Mouse (Mus musculus) urinary bladder, postnatal 10 days (tissue): ENCODE data around the gene Muc1.

ENCODE experiments used
- DNase-seq: peaks from one replicate; pipeline ENCODE4 v3.0.0; 2022; ENCODE audit warnings: low spot score

Gene Muc1

DNA sequence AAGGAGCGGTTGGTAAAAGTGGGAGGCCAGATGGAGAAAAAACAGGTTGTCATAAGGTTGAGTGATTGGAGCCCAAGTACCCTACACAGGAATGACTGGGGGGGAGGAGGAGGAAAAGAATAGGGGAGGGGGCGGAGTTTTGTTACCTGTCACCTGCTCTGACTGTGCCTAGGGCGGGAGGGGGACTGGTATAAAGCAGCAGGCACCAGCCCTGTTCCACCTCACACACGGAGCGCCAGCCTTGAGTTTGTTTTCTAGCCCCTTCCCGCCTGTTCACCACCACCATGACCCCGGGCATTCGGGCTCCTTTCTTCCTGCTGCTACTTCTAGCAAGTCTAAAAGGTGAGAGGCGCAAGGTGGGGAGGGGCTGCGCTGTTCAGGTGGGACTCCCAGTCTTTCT lies at the start of gene Muc1:
Muc1 (plus strand) TSS at position 222 of the 400 bp plus-strand sequence.
- no peak for DNase-seq

- no peak for DNase-seq
Observed at GRCm38 (mm10) chr3:89181749-89182500, 46.9 kb upstream of the Muc1 start.

- DNase-seq = no peak
Observed at GRCm38 (mm10) chr3:89182531-89183057, 46.3 kb upstream of the Muc1 start.

- DNase-seq = peak; percentile 46
Observed at GRCm38 (mm10) chr3:89183058-89183958, 45.5 kb upstream of the Muc1 start, which contains the start of gene Fam189b. Gene Fam189b, plus strand, starts transcription at chr3:89183143.

DNA sequence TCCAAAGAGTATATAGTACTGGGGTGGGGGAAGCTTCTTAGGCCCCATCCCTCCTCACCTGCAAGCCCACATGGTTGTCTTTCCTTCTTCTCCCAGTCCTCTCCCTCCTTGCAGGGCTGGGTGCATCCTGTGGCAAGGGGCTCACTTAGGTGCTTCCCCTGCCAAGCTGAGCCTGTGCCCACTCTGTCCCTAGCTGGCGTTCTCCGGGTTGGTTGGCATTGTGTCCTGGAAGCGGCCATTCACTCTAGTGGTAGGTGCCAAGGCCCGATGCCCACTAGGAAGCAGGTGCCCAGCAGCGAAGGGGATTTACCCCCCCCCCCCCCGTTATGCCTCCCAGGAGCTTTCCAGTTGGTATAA lies 44.9 kb upstream of the Muc1 start:
- no peak for DNase-seq

- no peak for DNase-seq
Observed at GRCm38 (mm10) chr3:89187197-89187596, 41.7 kb upstream of the Muc1 start.

DNA sequence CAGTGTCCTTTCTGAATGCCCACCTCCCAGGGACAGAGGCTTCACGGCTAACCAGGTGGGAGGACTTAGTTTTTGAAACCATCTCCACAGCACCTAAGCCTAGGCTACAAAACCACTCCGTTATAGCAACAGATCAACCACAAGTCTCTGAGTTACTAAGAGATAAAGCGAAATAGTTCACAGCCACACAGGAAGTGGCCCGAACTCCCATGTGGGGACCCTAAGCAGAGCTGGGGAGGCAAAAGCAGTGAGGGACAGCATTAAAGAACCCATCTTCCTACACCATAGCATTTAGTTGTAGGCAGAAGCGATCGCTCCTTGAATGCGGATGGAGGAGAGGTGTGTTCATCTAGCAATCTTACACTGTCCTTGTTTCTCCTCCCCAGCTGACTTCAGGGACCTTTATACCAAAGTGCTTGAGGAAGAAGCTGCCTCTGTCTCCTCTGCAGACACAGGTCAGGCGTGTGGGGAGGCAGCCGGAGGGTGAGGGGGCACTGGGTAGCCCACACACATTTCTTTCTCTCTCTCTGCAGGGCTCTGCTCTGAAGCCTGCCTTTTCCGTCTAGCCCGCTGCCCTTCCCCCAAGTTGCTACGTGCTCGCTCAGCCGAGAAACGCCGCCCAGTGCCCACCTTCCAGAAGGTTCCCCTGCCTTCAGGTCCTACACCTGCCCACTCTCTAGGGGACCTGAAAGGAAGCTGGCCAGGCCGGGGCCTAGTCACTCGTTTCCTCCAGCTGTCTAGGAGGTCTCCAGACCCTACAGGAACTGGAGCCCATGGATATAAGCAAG lies 41.0 kb upstream of the Muc1 start:
- DNase-seq = no peak

GRCm38 (mm10) chr3:89188478-89188875 lies 40.4 kb upstream of the Muc1 start:
- no peak for DNase-seq

DNA sequence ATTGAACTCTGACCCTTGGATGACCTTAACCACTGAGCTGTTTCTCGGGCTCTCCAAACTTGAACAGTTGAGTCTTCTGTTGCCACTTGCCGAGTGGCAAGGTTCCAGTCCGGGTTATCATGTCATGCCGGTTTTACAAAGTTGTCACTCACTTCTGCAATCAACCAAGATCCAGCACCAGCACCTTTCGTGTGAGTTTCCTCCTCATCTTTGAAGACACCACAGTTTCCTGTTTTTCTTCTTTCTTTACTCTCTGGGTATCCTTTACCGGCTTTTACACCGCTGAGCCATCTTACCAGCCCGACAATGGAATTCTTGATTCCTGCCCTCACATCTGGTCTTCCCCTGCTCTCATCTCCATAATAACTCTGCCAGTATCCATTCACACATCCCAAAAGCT lies 38.4 kb upstream of the Muc1 start:
- DNase-seq = no peak

- DNase-seq = no peak
Observed at GRCm38 (mm10) chr3:89193351-89193750, 35.5 kb upstream of the Muc1 start.

DNA sequence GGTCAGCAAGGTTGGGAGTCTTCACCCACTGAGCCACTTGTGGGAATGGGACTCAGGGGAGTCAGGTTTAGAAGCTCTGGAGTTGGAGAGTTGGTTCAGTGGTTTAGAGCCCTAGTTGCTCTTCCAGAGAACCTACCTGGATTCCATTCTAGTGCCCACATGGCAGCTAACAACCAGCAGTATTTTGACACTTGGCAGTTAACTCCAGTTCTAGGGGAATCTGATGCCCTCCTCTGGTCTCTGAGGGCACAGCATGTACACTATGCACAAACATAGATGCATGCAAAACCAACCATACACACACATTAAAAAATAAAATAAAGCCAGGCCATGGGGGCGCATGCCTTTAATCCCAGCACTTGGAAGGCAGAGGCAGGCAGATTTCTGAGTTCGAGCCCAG lies 35.0 kb upstream of the Muc1 start:
- DNase-seq = no peak

DNA sequence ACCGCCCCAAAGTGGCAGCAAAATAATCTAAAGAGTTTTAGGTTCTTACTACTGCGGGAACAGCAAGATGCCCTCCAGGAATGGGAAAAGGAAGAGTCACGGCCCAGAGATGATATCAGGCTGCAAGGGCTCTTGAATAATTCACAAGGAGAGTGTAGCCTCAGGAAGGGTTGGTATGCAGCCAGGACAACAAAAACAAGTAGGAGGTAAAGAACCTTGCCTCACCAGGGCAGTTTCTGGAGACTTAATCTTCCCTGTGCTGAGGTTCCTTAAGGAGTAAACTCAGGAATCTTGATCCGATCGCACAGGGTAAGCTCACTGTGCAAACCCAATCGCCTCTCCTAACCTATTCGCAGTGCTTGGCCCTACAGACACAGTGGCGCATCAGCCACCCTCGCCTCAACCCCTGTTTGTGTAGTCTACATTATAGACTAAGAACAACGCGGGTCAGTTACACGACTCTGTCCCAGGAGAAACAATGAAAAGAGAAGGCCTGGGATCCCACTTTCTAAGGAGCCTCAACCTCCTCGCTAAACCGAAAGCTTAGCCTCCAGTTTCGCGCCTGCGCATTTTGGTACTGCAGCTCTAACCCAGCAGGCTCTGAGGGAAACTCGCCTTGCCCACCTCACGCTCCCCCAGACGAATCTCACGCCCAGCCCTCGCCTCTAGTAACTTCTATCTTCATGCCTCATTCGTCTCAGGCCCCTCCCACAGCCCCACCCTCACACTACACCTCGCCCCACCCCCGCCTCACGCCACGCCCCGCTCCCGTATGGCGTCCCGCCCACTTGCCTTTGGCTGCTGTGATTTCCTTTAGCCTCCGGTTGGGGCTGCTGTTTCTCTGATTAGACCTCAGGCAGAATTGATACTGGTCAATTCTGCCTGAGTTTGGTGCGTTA lies 32.6 kb upstream of the Muc1 start:
- peak; percentile 43 for DNase-seq

DNA sequence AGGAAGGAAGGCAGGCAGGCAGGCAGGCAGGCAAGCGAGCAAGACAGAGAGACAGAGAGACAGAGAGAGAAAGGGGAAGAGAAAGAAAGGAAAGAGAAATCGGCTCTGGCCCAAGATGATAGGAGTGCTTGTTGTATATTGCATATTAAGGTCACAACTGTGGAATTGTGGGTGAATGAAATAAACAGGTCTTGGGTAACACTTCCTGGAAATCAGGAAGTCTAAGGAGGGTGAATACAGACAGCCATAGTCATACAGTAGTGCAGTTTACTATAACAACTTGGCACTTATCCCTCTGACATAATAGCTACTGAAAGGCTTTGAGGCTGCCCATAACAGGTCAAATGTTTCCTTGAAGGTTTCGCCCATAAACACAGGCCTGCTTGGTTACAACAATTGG lies 29.0 kb upstream of the Muc1 start:
- no peak for DNase-seq

GRCm38 (mm10) chr3:89202253-89203141 lies 26.4 kb upstream of the Muc1 start, which contains the start of gene Gba:
Gene Gba, plus strand, starts transcription at chr3:89202928.
- no peak for DNase-seq

- DNase-seq = no peak
Observed at GRCm38 (mm10) chr3:89203142-89203514, 25.7 kb upstream of the Muc1 start.

GRCm38 (mm10) chr3:89206079-89206478 lies 22.8 kb upstream of the Muc1 start:
- DNase-seq = no peak

DNA sequence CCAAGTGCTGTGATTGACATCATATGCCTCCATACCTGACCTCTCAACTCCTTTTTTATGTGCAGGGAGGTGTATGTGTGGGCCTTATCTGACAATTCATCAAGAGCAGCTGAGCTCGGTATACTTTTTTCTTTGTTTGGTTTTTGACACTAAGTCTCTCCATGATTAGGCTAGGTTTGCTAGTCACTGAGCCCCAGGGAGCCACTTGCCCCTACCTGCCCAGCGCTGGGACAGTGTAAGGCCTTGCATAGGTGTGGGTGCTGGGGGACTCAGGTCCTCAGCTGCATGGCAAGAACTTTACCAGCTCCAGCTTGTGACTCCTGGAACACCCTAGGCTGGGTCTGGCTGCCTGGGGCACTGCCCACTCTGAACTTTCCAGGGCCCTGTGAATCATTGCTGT lies 22.2 kb upstream of the Muc1 start:
- DNase-seq = no peak

- no peak for DNase-seq
Observed at GRCm38 (mm10) chr3:89208075-89208657, 20.7 kb upstream of the Muc1 start.

GRCm38 (mm10) chr3:89208736-89209135 lies 20.1 kb upstream of the Muc1 start:
- no peak for DNase-seq

DNA sequence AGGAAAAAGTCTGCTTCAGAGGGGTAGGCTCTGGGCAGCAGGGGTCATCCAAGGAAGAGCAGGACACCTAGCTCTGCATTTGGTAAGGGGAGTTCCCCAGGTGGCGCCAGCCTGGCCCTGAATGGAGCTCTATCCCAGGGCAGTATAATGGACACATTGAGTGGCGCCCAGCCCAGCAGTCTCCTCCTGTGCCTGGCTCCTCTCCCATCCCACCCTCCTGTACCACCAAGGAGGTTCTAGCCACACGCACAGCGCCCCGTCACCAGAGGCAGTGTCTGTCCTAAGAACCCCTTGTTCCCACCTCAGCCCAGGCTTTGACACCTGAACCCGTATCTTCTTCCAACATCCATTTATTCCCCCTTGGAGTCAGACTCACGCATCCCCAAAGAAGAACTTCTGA lies 19.1 kb upstream of the Muc1 start:
- DNase-seq = no peak
